Mouse (Mus musculus) lung, adult 2 months (tissue): ENCODE measurements around the gene 2210408I21Rik. TPM values are rescaled to one million over a fixed set of nuclear protein-coding genes. Genes with fewer than 3 reads are reported as not detected.

ENCODE experiments used
- DNase-seq: peaks from one replicate; pipeline ENCODE4 v3.0.0; 2022
- H3K4me1 ChIP-seq: fragments of 200-500 bp; 2 replicates; pipeline ENCODE4 v1.6.1; 2011; ENCODE audit warnings: low read length; ENCODE audit not compliant: control insufficient read depth, insufficient read depth
- H3K4me3 ChIP-seq: fragments of 200-500 bp; replicated peaks from 2 replicates; pipeline ENCODE3; 2011; ENCODE audit warnings: low read depth, mild to moderate bottlenecking, control low read depth, low read length; ENCODE audit errors: extremely low read depth
- CTCF ChIP-seq: fragments of 200-500 bp; IDR thresholded peaks from 2 replicates; pipeline ENCODE4 v1.5.1; 2011; ENCODE audit warnings: mild to moderate bottlenecking, low read length, control low read depth; ENCODE audit not compliant: insufficient read depth
- POLR2A ChIP-seq: fragments of 200-500 bp; IDR thresholded peaks from 2 replicates; pipeline ENCODE4 v1.6.1; 2011; ENCODE audit warnings: low read depth, mild to moderate bottlenecking, control low read depth, low read length, borderline replicate concordance; ENCODE audit errors: extremely low read depth
- WGBS: fragments of 180-500 bp; shearing (Covaris S2); methylation state at CpG from one replicate; pipeline ENCODE4 v1.1.7; 2018; 5-methylcytosine and 5-hydroxymethylcytosine counted together
- polyA plus RNA-seq: library from polyadenylated mRNA; depleted of rRNA; stranded (reverse); fragments of >200 nt; gene quantifications from 2 replicates; pipeline ENCODE4 v1.2.3, GENCODE M21; 2012

The 2210408I21Rik gene
- polyA plus RNA-seq, 1 experiment, result 0.85 TPM

DNA sequence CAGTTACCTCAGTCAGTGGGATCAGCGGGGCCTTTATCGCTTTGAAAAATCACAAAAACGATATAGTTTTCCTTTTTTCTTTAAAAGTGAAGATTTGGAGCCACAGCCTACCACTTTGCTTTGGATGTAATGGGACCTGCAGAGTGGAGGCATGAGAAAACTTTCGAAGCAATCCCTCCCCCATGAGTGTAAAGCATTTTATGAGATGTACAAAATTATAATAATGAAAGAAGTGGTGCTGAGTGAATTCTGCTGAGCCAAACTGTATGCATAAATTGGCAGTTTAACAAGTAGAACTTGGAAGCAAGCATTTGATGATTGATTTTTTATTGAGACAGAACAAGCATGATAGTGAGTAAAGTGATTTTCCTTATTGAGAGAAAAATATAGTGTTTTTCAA is 250.7 kb downstream of the 2210408I21Rik start:
- DNase-seq, result no peak
- H3K4me3 ChIP-seq, result no peak overlapping the region
- 86% methylated on average over 4 of the region's 4 CpGs for WGBS

DNA sequence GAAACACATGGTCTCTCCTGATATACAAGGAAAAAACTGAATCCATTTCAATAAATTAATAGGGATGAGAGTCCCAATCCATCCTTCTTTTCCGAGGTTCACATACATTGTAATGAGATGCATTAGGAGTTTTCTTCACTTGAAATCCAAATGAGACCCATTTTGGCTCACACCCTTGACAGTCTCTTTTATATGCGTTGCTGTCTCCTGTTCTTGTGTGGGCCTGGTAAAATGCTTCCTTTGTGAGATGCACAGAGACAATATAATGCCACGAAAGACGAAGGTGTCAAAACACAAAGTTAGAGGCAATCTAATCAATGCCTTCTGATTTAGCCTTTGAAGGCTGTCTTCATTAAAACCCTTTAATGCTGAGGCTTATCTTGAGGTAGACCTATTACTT is 252.8 kb downstream of the 2210408I21Rik start:
- 84% methylated on average over 4 of the region's 4 CpGs for WGBS
- no peak for DNase-seq
- TF ChIP-seq POLR2A, result no peak
- TF ChIP-seq CTCF, result no peak
- H3K4me1 ChIP-seq, result no peaks in the 10 kb centered on the region
- H3K4me3 ChIP-seq, result no peak overlapping the region

More for the DNA sequence above, 250.7 kb downstream of the 2210408I21Rik start:
- no peaks in the 10 kb centered on the region for H3K4me1 ChIP-seq
- TF ChIP-seq POLR2A (no peak), CTCF (no peak)

DNA sequence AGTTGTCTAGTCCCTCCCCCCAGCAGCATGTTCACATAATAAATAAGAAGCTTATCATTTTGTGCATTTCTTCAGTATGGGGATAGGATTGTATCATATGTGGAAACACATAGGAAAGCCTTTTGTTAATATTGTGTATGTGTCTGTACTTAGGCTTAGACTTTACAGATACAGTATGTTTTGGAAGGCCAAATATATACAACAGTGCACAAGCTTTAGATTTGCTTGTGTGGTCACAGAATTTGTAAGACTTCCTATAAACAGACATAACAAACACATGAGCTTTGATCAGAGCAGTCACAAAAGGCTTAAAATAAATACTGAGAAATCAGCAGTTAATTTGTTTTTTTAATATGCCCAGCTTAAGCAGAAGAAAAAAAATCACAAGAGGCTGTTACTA is 253.9 kb downstream of the 2210408I21Rik start:
- Histone ChIP-seq H3K4me3 (no peak overlapping the region), H3K4me1 (no peaks in the 10 kb centered on the region)
- TF ChIP-seq CTCF (no peak), POLR2A (no peak)
- DNase-seq, result no peak

DNA sequence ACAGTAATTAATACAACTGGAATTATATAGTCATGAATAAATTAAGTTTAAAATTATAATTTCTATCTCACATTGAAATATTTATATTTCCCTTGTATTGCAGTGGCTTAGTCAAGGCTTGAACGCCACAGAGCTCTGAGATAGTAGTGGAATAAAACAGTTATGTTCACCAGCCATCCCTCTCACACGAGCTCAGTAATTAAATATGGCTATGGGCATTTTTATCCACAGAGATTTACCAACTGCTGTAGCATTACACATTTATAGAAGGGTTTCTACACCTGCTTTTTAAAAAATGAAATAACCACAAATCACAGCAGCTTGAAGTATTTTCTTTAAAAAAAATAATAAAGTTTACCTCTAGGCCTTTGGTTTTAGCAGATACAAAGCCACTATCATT is 261.0 kb downstream of the 2210408I21Rik start:
- TF ChIP-seq POLR2A, result no peak
- no peak for TF ChIP-seq CTCF
- no peaks in the 10 kb centered on the region for H3K4me1 ChIP-seq
- 81% methylated on average over 2 of the region's 2 CpGs for WGBS
- DNase-seq, result no peak
- H3K4me3 ChIP-seq, result no peak overlapping the region

DNA sequence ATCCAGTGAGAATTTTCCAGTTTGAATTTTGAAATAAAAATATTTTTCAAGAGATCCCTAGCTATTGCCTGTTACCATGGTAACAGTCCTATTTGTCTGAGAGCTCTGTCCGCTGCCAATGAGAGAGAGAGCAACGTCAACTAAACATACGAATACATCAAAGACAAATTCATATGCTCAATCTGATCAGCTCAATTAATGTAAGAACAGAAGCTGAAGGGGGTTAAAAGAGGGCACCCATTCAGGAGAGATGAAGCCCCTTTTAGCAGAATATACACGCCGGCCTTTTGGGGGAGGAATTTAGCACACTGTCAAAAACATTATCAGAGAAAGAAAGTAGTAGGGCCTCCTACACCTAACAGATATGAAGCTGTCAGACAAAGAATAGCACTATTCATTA is 261.6 kb downstream of the 2210408I21Rik start:
- no peak overlapping the region for H3K4me3 ChIP-seq
- 71% methylated on average over 5 of the region's 5 CpGs for whole genome bisulfite sequencing
- DNase-seq, result no peak
- TF ChIP-seq CTCF, result no peak
- no peak for TF ChIP-seq POLR2A
- no peaks in the 10 kb centered on the region for H3K4me1 ChIP-seq

DNA sequence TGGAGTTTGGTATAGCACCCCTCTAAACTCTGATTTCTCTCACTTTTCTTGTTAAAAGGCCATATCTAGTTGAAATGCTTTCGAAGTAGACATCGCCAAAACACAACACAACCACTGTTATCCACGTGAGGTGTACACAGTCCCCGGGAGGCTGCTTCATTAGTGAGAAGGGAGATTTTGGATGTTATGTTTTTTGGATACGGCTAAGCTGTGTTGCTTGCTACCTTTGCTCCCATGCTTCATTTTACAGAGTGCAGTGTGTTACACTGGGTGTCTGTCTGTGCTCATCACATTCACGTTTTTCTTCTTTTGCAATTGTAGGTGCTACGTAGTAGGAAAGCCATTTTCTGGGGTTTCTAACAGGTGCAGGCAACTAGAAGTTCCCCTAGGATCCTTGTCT is 262.3 kb downstream of the 2210408I21Rik start:
- TF ChIP-seq CTCF, result no peak
- no peak for TF ChIP-seq POLR2A
- 86% methylated on average over 7 of the region's 7 CpGs for WGBS
- DNase-seq, result no peak
- Histone ChIP-seq H3K4me1 (no peaks in the 10 kb centered on the region), H3K4me3 (no peak overlapping the region)

DNA sequence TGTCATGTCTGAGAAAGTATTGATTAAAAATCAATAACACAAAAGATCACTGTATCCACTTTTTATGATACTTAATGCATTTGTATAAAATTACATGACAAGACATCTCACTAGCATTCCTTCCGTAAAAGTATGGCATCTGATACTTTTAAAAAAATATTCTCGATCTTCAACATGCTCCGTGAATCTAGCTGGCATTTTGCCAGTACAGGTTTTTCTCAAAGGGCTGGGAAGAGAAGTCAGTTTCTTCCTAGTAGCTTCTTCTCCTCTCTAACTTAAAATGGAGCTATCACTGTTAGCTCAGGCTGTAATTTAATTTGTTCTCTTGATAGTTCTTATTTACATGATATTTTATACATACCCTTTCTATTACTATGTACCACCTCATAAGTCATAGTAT is 263.1 kb downstream of the 2210408I21Rik start:
- TF ChIP-seq CTCF (no peak), POLR2A (no peak)
- Histone ChIP-seq H3K4me1 (no peaks in the 10 kb centered on the region), H3K4me3 (no peak overlapping the region)
- WGBS, result 79% methylated on average over 3 of the region's 3 CpGs
- DNase-seq, result no peak

DNA sequence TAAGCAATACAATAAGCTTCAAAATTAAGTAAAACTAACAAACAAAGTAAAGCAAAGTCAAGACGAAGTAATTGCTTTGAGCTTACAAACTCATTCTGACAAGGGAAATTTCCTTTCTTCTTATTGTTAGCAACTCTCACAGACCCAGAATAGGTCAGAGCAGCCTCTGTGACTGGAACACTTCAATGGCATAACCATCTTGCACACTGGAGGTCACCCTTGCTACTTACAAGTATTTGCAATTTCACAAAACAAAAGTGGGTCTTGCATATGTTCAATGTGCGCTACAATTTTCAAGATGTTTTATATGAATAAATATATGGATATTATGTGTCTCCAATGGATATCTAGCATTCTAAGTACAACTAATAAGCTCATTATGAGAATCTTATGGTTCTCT is 265.4 kb downstream of the 2210408I21Rik start:
- DNase-seq, result no peak
- no peaks in the 10 kb centered on the region for H3K4me1 ChIP-seq
- TF ChIP-seq POLR2A, result no peak
- TF ChIP-seq CTCF, result no peak
- no peak overlapping the region for H3K4me3 ChIP-seq
- WGBS, result 64% methylated on average over 2 of the region's 2 CpGs

DNA sequence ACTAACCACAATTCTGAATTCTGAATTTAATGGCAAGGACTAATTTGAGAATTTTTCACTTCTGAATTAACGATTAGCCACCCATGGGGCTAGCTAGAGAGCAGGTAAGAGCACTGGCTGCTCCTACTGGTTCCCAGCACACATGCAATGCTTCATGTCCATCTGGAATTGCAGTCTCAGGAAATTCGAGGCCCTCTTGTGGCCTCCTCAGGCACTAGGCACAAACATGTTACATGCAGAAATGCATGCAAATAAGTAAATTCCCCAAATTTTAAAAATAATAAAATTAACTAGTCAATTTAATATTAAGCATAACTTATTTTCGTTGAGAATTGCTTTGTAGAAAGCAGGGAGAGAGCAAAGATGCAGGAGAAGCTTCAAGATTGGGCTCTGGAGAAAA is 273.2 kb downstream of the 2210408I21Rik start:
- WGBS, result 70% methylated on average over 3 of the region's 3 CpGs
- no peak for DNase-seq
- no peak for TF ChIP-seq POLR2A
- TF ChIP-seq CTCF, result no peak
- Histone ChIP-seq H3K4me3 (no peak overlapping the region), H3K4me1 (no peaks in the 10 kb centered on the region)

DNA sequence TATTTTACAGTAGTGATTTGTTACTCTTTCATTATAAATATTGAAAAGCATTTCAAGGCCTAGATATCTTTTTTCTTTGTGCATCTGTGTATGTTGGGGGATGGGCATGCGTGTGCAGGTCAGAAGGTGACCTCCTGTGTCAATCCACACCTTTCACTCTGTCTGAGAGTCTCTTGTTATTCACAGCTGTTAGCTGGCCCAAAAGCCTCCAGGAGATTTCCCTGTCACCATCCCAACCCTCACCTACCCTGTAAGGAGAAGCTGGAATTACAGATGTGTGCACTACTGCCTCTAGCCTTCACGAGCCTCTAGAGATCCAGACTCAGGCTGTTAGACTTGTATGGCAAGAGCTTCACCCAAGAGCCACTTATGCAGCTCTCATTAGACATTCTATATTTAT is 274.5 kb downstream of the 2210408I21Rik start:
- TF ChIP-seq POLR2A (no peak), CTCF (no peak)
- H3K4me1 ChIP-seq, result no peaks in the 10 kb centered on the region
- no peak for DNase-seq
- no peak overlapping the region for H3K4me3 ChIP-seq
- WGBS, result 49% methylated on average over 2 of the region's 2 CpGs
